Mouse (Mus musculus) splenic B cell, adult 2 months (primary cell): Measurements from ENCODE around the gene Igf1.

Experiments used
- DNase-seq: peaks from one replicate; pipeline ENCODE4 v3.0.0-alpha.2; 2011; ENCODE audit warnings: low read depth, low spot score
- H3K27me3 ChIP-seq: 2 replicates; pipeline ENCODE4 v1.6.1; 2012; ENCODE audit warnings: mild to moderate bottlenecking, low read length, moderate library complexity, mixed read lengths; ENCODE audit not compliant: control insufficient read depth, poor library complexity, insufficient read depth, severe bottlenecking
- H3K36me3 ChIP-seq: 2 replicates; pipeline ENCODE4 v1.6.1; 2012; ENCODE audit warnings: mild to moderate bottlenecking, low read length, moderate library complexity, mixed read lengths; ENCODE audit not compliant: control insufficient read depth, poor library complexity, insufficient read depth, severe bottlenecking

The Igf1 gene

GRCm38 (mm10) chr10:87868349-87869053, 10.4 kb downstream of the Igf1 start:
- no peak for DNase-seq
- H3K36me3 ChIP-seq: no peaks in the 10 kb centered on the region
- no peaks in the 10 kb centered on the region for H3K27me3 ChIP-seq

DNA sequence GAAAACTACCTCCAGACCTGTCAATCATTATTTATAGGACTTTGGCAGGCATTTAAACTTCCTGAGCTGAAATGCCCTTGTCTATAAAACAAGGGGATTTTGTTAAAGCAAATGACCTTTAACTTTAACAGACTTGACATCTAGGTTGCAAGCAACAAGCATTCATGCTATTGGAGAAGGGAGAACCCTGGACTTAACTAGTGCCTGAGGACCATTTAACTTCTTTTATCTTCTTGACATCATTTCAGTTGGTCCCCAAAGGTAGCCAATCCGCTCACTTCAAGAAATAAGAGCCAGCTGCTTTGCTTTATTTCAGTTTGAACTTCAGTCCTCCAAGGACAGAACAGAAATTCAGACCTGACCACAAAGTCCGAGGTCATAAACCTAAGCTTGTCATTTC, 11.1 kb downstream of the Igf1 start:
- DNase-seq: no peak
- H3K36me3 ChIP-seq: no peaks in the 10 kb centered on the region
- H3K27me3 ChIP-seq: no peaks in the 10 kb centered on the region

DNA sequence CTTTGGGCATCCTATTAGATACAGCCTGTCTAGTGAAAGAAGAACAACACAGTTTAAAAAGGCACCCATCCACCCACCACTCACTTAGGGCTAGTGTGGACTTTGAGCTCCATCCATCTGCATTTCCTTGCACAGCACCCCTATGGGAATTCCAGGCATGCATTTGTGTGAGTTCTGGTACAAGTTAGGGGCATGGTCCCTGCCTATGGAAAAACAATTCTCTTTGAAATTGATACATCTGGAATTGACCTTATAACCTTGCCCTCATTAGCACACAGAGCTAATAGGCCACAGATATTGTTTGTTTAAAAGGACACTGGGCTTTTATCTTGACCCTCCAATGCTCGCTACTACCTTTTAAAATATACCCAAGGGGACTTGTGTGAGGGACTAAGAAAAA, 11.6 kb downstream of the Igf1 start:
- H3K36me3 ChIP-seq: no peaks in the 10 kb centered on the region
- no peak for DNase-seq
- no peaks in the 10 kb centered on the region for H3K27me3 ChIP-seq

DNA sequence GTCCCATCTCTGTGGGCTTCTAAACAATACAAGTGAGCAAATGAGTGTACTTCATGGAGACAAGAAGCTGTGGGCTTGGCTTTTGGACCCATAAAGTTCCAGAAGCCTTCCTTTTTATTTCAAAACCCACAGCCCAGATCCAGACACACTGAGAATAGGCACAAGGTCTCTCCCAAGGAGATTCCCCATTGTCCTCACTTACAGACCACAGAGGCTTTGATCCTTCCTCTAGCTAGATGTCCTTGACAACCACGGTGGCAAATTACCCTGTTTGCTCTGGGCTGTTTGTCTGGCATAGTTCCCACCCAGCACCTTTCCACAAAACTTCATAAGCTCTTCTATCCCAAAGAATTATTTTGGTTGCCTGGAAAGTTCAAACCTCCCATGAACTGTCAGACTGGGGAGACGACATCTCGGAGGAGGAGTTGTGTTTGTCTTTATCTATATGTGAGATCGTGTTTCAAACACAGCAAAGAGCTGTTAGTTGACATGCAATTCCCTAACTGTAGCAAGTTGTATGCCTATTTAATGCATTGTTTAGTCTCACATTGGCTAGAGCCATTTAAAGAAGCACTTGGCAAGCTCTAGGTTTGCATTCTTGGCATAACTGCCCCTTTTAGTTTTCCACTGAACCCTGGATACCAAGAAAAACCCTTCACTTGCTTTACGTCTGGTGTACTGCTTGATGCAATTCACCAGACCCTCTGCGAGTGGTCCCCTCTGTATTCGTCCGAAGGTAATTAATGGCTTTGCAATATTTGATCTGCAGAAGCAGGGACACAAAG, 14.0 kb downstream of the Igf1 start:
- Histone ChIP-seq H3K27me3 (no peaks in the 10 kb centered on the region), H3K36me3 (no peaks in the 10 kb centered on the region)
- no peak for DNase-seq

- no peak for DNase-seq
- Histone ChIP-seq H3K36me3 (no peaks in the 10 kb centered on the region), H3K27me3 (no peaks in the 10 kb centered on the region)
These were observed 14.8 kb downstream of the Igf1 start for GRCm38 (mm10) chr10:87872854-87873253.

- no peaks in the 10 kb centered on the region for H3K27me3 ChIP-seq
- H3K36me3 ChIP-seq: no peaks in the 10 kb centered on the region
- DNase-seq: no peak
These were observed 15.5 kb downstream of the Igf1 start for GRCm38 (mm10) chr10:87873516-87873915.

DNA sequence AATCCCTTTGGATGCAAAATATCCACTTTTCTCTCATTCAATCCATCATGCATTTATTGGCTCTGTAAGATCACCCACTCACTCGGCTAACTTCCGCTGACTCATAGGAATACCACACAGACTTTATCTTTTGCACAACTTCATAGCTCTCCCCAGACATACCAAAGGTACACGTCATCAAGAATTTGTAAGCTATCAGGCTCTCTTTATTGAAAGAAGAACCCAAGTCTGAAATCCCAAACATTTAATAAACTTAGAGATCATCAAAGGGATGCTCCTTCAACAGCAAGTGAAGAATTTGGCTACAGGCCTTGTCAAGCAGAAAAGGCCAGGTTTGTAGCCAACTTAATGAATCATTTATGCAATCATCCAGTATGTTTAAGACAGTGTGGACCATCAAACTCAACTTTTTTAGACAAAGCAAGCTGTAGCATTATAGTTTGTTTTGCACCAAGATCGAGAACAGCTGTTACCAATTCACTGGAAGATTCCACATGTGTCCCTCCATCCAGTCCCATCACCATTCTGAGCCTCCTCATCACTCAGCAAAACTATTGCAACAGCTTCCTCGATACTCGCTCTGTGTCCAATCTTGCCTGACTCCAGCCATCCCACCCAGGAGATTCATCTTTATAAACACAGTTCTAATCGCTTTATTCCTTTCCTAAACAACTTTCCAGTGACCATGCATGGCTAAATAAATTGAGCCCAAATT, 22.2 kb downstream of the Igf1 start:
- DNase-seq: no peak
- no peaks in the 10 kb centered on the region for H3K27me3 ChIP-seq
- no peaks in the 10 kb centered on the region for H3K36me3 ChIP-seq

- Histone ChIP-seq H3K36me3 (no peaks in the 10 kb centered on the region), H3K27me3 (no peaks in the 10 kb centered on the region)
- no peak for DNase-seq
These were observed 27.4 kb downstream of the Igf1 start for GRCm38 (mm10) chr10:87885326-87886040.

DNA sequence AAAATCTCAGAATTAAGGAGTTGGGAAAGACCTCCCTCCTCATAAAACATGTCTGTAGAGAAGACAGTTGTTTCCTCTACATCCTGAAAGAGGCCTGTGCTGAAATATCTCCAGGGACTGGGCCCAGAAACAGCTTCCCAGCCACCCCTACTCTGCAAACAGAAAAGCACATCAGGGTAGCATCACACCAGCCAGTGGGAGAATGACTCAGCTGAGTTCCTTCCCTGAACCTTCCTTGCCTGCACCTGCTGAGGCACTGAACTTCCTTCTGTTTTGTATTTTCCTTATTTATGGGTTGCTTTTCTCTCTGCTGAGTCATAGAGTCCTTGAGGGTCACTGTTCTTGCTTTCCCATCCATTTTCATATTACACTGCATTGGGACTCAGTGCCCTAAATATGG, 31.8 kb downstream of the Igf1 start:
- Histone ChIP-seq H3K27me3 (no peaks in the 10 kb centered on the region), H3K36me3 (no peaks in the 10 kb centered on the region)
- no peak for DNase-seq

DNA sequence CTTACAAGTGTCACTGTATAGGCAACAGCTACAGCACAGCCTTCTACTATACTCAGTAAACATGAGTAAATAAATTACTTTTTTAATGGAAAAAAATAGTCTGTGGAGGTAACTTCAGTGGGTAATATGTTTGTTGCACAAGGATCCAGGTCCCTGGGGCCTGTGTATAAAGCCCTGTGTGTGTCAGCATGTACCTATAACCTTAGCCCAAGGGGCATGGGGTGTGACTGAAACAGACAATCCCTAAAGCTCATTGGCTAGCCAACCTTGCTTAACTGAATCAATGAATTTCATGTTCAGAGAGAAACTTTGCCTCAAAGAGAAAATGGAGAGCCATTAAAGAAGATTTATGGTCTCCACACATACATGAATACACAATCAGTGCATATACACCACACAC, 34.2 kb downstream of the Igf1 start:
- H3K27me3 ChIP-seq: no peaks in the 10 kb centered on the region
- no peak for DNase-seq
- H3K36me3 ChIP-seq: no peaks in the 10 kb centered on the region

DNA sequence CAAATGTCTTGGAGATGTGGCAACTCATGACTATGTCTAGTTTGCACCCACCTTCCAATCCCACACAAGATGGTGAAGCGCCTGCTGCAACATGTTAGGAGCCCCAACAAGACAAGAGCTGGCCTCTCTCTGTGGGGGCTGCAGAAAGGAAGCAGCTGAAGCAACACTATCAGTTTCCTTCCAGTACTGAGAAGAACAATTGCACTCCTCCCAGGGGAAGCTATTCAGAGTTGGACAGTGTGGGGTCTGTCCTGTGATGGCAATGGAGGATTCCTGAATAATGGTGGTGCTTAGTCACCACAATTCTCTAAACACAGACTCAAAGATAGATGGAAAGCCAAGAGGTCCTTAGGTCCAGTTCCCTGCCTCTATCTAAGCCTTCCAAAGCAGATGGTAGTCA, 35.2 kb downstream of the Igf1 start:
- Histone ChIP-seq H3K36me3 (no peaks in the 10 kb centered on the region), H3K27me3 (no peaks in the 10 kb centered on the region)
- DNase-seq: no peak

GRCm38 (mm10) chr10:87894461-87895120, 36.5 kb downstream of the Igf1 start:
- Histone ChIP-seq H3K27me3 (no peaks in the 10 kb centered on the region), H3K36me3 (no peaks in the 10 kb centered on the region)
- DNase-seq: no peak

GRCm38 (mm10) chr10:87895351-87895750, 37.3 kb downstream of the Igf1 start:
- H3K27me3 ChIP-seq: no peaks in the 10 kb centered on the region

GRCm38 (mm10) chr10:87897331-87897730, 39.3 kb downstream of the Igf1 start:
- Histone ChIP-seq H3K36me3 (no peaks in the 10 kb centered on the region), H3K27me3 (no peaks in the 10 kb centered on the region)
- DNase-seq: no peak

More at GRCm38 (mm10) chr10:87895351-87895750, 37.3 kb downstream of the Igf1 start:
- DNase-seq: no peak
- H3K36me3 ChIP-seq: no peaks in the 10 kb centered on the region
